Mouse (Mus musculus) megakaryocyte, embryonic 14.5 days (primary cell): ENCODE measurements around the gene Hs3st4.

Experiments
- FLI1 ChIP-seq: IDR thresholded peaks from 2 replicates; pipeline ENCODE4 v1.6.1; 2012; ENCODE audit warnings: low read length, inconsistent platforms, mixed read lengths
- GATA1 ChIP-seq: IDR thresholded peaks from 3 replicates; pipeline ENCODE4 v1.6.1; 2012; ENCODE audit warnings: mixed read lengths, low read length, inconsistent platforms, borderline replicate concordance

- TF ChIP-seq FLI1 (no peak), GATA1 (no peak)
These were observed 307.2 kb downstream of the Hs3st4 start for GRCm38 (mm10) chr7:124289873-124290272.
